Mouse (Mus musculus) kidney, adult 2 months (tissue): ENCODE measurements around the gene Ankrd40. TPM values are rescaled to one million over a fixed set of nuclear protein-coding genes. Genes with fewer than 3 reads are reported as not detected.

ENCODE experiments used
- DNase-seq: peaks from one replicate; pipeline ENCODE4 v3.0.0; 2021
- H3K27ac ChIP-seq: fragments of 200-500 bp; 2 replicates; pipeline ENCODE4 v1.5.1; 2012; ENCODE audit warnings: low read depth, low read length, control low read depth, inconsistent platforms; ENCODE audit not compliant: insufficient read depth
- H3K27me3 ChIP-seq: fragments of 200-500 bp; replicated peaks from 2 replicates; pipeline ENCODE4 v1.6.1; 2012; ENCODE audit warnings: mild to moderate bottlenecking, moderate library complexity, low read length, inconsistent platforms; ENCODE audit not compliant: control insufficient read depth, insufficient read depth
- H3K36me3 ChIP-seq: fragments of 200-500 bp; 2 replicates; pipeline ENCODE4 v1.6.1; 2012; ENCODE audit warnings: mild to moderate bottlenecking, moderate library complexity, low read length, inconsistent platforms; ENCODE audit not compliant: control insufficient read depth, insufficient read depth
- H3K4me1 ChIP-seq: fragments of 200-500 bp; 2 replicates; pipeline ENCODE4 v1.6.1; 2011; ENCODE audit warnings: low read length; ENCODE audit not compliant: control insufficient read depth, insufficient read depth
- H3K4me3 ChIP-seq: fragments of 200-500 bp; 2 replicates; pipeline ENCODE4 v1.5.1; 2011; ENCODE audit warnings: mild to moderate bottlenecking, low read depth, low read length, control low read depth; ENCODE audit not compliant: insufficient read depth
- CTCF ChIP-seq: fragments of 200-500 bp; conservative IDR thresholded peaks from 2 replicates; pipeline ENCODE4 v1.5.1; 2011; ENCODE audit warnings: low read depth, mild to moderate bottlenecking, control low read depth, low read length, moderate library complexity, mixed read lengths; ENCODE audit not compliant: insufficient read depth, insufficient read length
- POLR2A ChIP-seq: fragments of 200-500 bp; IDR thresholded peaks from one replicate; pipeline ENCODE4 v1.6.1; 2011; ENCODE audit warnings: low read depth, low read length, control low read depth
- WGBS: fragments of 180-500 bp; shearing (Covaris S2); methylation state at CpG from one replicate; pipeline ENCODE4 v1.1.7; 2018; 5-methylcytosine and 5-hydroxymethylcytosine counted together
- polyA plus RNA-seq: library from polyadenylated mRNA; depleted of rRNA; stranded (reverse); fragments of >200 nt; gene quantifications from 2 replicates; pipeline ENCODE4 v1.2.3, GENCODE M21; 2012; rRNA removed

Ankrd40 gene
- polyA plus RNA-seq, result 124 and 139 TPM in 2 replicates

- Histone ChIP-seq H3K27me3 (no peaks in the 10 kb centered on the region), H3K4me1 (peaks cover 16% of the 10 kb centered on the region), H3K27ac (peak within 1 kb of the TSS; percentile 97), H3K4me3 (peak within 1 kb of the TSS; percentile 69), H3K36me3 (no peaks in the 10 kb centered on the region)
- DNase-seq, result peak; percentile 97
- 1% methylated on average over 71 of the region's 78 CpGs for WGBS
- TF ChIP-seq POLR2A (peak; percentile 60), CTCF (no peak)
Measured at GRCm38 (mm10) chr11:94327693-94328643, at the start of gene Ankrd40. Gene Ankrd40, plus strand, starts transcription at chr11:94328001.

- H3K27me3 ChIP-seq, result no peaks in the 10 kb centered on the region
- WGBS, result 56% methylated on average over 11 of the region's 11 CpGs
- no peaks in the 10 kb centered on the region; the same call in 1 of the 2 replicates for H3K4me1 ChIP-seq
- H3K4me3 ChIP-seq, result no peak within 1 kb of the TSS
- DNase-seq, result peak; percentile 14
- TF ChIP-seq CTCF, result no peak
- no peak for TF ChIP-seq POLR2A
- H3K27ac ChIP-seq, result no peak within 1 kb of the TSS
- H3K36me3 ChIP-seq, result no peaks in the 10 kb centered on the region
Measured at GRCm38 (mm10) chr11:94281199-94282181, 46.3 kb upstream of the Ankrd40 start, which contains the start of gene Gm21885. Gene Gm21885, plus strand, starts transcription at chr11:94281873.

- no peak overlapping the region for H3K27ac ChIP-seq
- no peaks in the 10 kb centered on the region for H3K27me3 ChIP-seq
- H3K36me3 ChIP-seq, result no peaks in the 10 kb centered on the region
- no peaks in the 10 kb centered on the region for H3K4me1 ChIP-seq
- TF ChIP-seq CTCF (no peak), POLR2A (no peak)
- DNase-seq, result no peak
- no peak overlapping the region for H3K4me3 ChIP-seq
- WGBS, result 56% methylated on average over 5 of the region's 5 CpGs
Measured at GRCm38 (mm10) chr11:94282291-94282690, 45.5 kb upstream of the Ankrd40 start.

GRCm38 (mm10) chr11:94283536-94284099 lies 44.2 kb upstream of the Ankrd40 start:
- WGBS, result 84% methylated on average over 6 of the region's 6 CpGs
- Histone ChIP-seq H3K27ac (no peak overlapping the region), H3K4me3 (no peak overlapping the region)

GRCm38 (mm10) chr11:94285886-94286574 lies 41.8 kb upstream of the Ankrd40 start:
- H3K4me3 ChIP-seq, result no peak overlapping the region
- no peak overlapping the region for H3K27ac ChIP-seq
- no peaks in the 10 kb centered on the region for H3K4me1 ChIP-seq
- no peaks in the 10 kb centered on the region for H3K27me3 ChIP-seq
- TF ChIP-seq CTCF, result no peak
- no peak for TF ChIP-seq POLR2A
- DNase-seq, result no peak
- WGBS, result 69% methylated on average over 11 of the region's 11 CpGs
- H3K36me3 ChIP-seq, result peaks cover 9% of the 10 kb centered on the region

More at GRCm38 (mm10) chr11:94283536-94284099, 44.2 kb upstream of the Ankrd40 start:
- no peak for TF ChIP-seq CTCF
- TF ChIP-seq POLR2A, result no peak
- no peak for DNase-seq
- Histone ChIP-seq H3K4me1 (no peaks in the 10 kb centered on the region), H3K36me3 (no peaks in the 10 kb centered on the region; the same call in 1 of the 2 replicates), H3K27me3 (no peaks in the 10 kb centered on the region)

- H3K4me1 ChIP-seq, result no peaks in the 10 kb centered on the region
- DNase-seq, result no peak
- TF ChIP-seq CTCF (no peak), POLR2A (no peak)
Measured at GRCm38 (mm10) chr11:94287105-94287504, 40.7 kb upstream of the Ankrd40 start.

More at GRCm38 (mm10) chr11:94287105-94287504, 40.7 kb upstream of the Ankrd40 start:
- no peak overlapping the region for H3K27ac ChIP-seq
- H3K27me3 ChIP-seq, result no peaks in the 10 kb centered on the region
- peaks cover 11% of the 10 kb centered on the region for H3K36me3 ChIP-seq
- WGBS, result 91% methylated on average over 5 of the region's 5 CpGs
- H3K4me3 ChIP-seq, result no peak overlapping the region
